Mouse (Mus musculus) cerebellum, postnatal 4 days (tissue): Measurements from ENCODE around the gene Kntc1.

Experiments used
- DNase-seq, 2 experiments: peaks; one replicate each; pipeline ENCODE4 v3.0.0; 2022; ENCODE audit warnings: low spot score in 2 of 2, mixed read lengths in 1 of 2

The Kntc1 gene

GRCm38 (mm10) chr5:123808541-123808940 lies 59.0 kb downstream of the Kntc1 start:
- no peak for DNase-seq

GRCm38 (mm10) chr5:123809156-123809555 lies 59.6 kb downstream of the Kntc1 start:
- no peak for DNase-seq

- no peak for DNase-seq
These were observed 67.4 kb downstream of the Kntc1 start for GRCm38 (mm10) chr5:123816891-123817290.

GRCm38 (mm10) chr5:123818941-123819577 lies 69.5 kb downstream of the Kntc1 start:
- no peak for DNase-seq

GRCm38 (mm10) chr5:123820501-123821263 lies 71.2 kb downstream of the Kntc1 start:
- no peak for DNase-seq

GRCm38 (mm10) chr5:123821264-123821571 lies 71.7 kb downstream of the Kntc1 start:
- no peak for DNase-seq

- no peak for DNase-seq
These were observed 73.2 kb downstream of the Kntc1 start for GRCm38 (mm10) chr5:123822706-123823105.

GRCm38 (mm10) chr5:123827659-123828091 lies 78.2 kb downstream of the Kntc1 start:
- no peak for DNase-seq

- DNase-seq, result no peak
These were observed 82.8 kb downstream of the Kntc1 start for GRCm38 (mm10) chr5:123832309-123832708.

- no peak for DNase-seq
These were observed 85.3 kb downstream of the Kntc1 start for GRCm38 (mm10) chr5:123834836-123835235.

GRCm38 (mm10) chr5:123837371-123837770 lies 87.9 kb downstream of the Kntc1 start:
- DNase-seq, result no peak

- no peak for DNase-seq
These were observed 92.9 kb downstream of the Kntc1 start for GRCm38 (mm10) chr5:123842221-123842934.

GRCm38 (mm10) chr5:123842935-123843282 lies 93.4 kb downstream of the Kntc1 start:
- no peak for DNase-seq

- no peak for DNase-seq
These were observed 94.3 kb downstream of the Kntc1 start for GRCm38 (mm10) chr5:123843816-123844215.

- no peak for DNase-seq
These were observed 94.8 kb downstream of the Kntc1 start for GRCm38 (mm10) chr5:123844316-123844715.

GRCm38 (mm10) chr5:123851398-123851797 lies 101.9 kb downstream of the Kntc1 start:
- no peak for DNase-seq

- DNase-seq, result no peak
These were observed 104.5 kb downstream of the Kntc1 start for GRCm38 (mm10) chr5:123853877-123854504.

GRCm38 (mm10) chr5:123854511-123854910 lies 105.0 kb downstream of the Kntc1 start:
- DNase-seq, result no peak

- no peak for DNase-seq
These were observed 109.3 kb downstream of the Kntc1 start for GRCm38 (mm10) chr5:123858798-123859197.

- no peak for DNase-seq
These were observed 113.1 kb downstream of the Kntc1 start for GRCm38 (mm10) chr5:123862374-123863350.

GRCm38 (mm10) chr5:123863934-123864333 lies 114.4 kb downstream of the Kntc1 start:
- no peak for DNase-seq
